Mouse (Mus musculus): ENCODE measurements around the gene Pak4.
"Not testable (repeated sequence)": the region's sequence is repeated elsewhere in the genome, so short reads cannot be mapped to it uniquely, and the experiment has no call there.

Gene Pak4

GRCm38 (mm10) chr7:28558486-28558885, 39.5 kb downstream of the Pak4 start:
- DNase-seq: no peak

GRCm38 (mm10) chr7:28557708-28558107, 40.3 kb downstream of the Pak4 start:
- DNase-seq: no peak

- no peak for DNase-seq
These were observed 40.9 kb downstream of the Pak4 start for GRCm38 (mm10) chr7:28557069-28557468.

- no peak for DNase-seq
These were observed 41.9 kb downstream of the Pak4 start for GRCm38 (mm10) chr7:28555939-28556535.

- no peak for DNase-seq
These were observed 44.9 kb downstream of the Pak4 start for GRCm38 (mm10) chr7:28553076-28553475.

- no peak for DNase-seq
These were observed 50.4 kb downstream of the Pak4 start for GRCm38 (mm10) chr7:28547628-28548027.

GRCm38 (mm10) chr7:28547154-28547553, 50.8 kb downstream of the Pak4 start, which contains the start of gene Nccrp1:
TSS of gene Nccrp1 (minus strand) at chr7:28547254.
- no peak for DNase-seq

GRCm38 (mm10) chr7:28546649-28547048, 51.3 kb downstream of the Pak4 start:
- DNase-seq: no peak

GRCm38 (mm10) chr7:28545891-28546210, 52.1 kb downstream of the Pak4 start:
- DNase-seq: no peak

- DNase-seq: no peak
These were observed 52.7 kb downstream of the Pak4 start for GRCm38 (mm10) chr7:28545048-28545890.

- no peak for DNase-seq
These were observed 53.9 kb downstream of the Pak4 start for GRCm38 (mm10) chr7:28544051-28544601.

- DNase-seq: no peak
These were observed 57.5 kb downstream of the Pak4 start, which contains the start of gene Sycn for GRCm38 (mm10) chr7:28540526-28540925. TSS of gene Sycn (plus strand) at chr7:28540885.

GRCm38 (mm10) chr7:28538886-28539285, 59.1 kb downstream of the Pak4 start:
- DNase-seq: not testable (repeated sequence)

- no peak for DNase-seq
These were observed 66.0 kb downstream of the Pak4 start for GRCm38 (mm10) chr7:28532005-28532404.

GRCm38 (mm10) chr7:28527922-28528719, 69.9 kb downstream of the Pak4 start:
- peak; percentile 66 for DNase-seq

- DNase-seq: not testable (repeated sequence)
These were observed 75.4 kb downstream of the Pak4 start, which contains the start of gene Ifnl3 for GRCm38 (mm10) chr7:28522536-28522935. TSS of gene Ifnl3 (plus strand) at chr7:28522836.

- no peak for DNase-seq
These were observed 86.5 kb downstream of the Pak4 start for GRCm38 (mm10) chr7:28511441-28511840.

GRCm38 (mm10) chr7:28510405-28510974, 87.5 kb downstream of the Pak4 start, which contains the start of gene Ifnl2:
TSS of gene Ifnl2 (minus strand) at chr7:28510455.
- not testable (repeated sequence) for DNase-seq

GRCm38 (mm10) chr7:28509121-28509520, 88.9 kb downstream of the Pak4 start:
- DNase-seq: not testable (repeated sequence)
